ENCODE assay signal across 15 mouse cellular contexts in the genomic region with DNA sequence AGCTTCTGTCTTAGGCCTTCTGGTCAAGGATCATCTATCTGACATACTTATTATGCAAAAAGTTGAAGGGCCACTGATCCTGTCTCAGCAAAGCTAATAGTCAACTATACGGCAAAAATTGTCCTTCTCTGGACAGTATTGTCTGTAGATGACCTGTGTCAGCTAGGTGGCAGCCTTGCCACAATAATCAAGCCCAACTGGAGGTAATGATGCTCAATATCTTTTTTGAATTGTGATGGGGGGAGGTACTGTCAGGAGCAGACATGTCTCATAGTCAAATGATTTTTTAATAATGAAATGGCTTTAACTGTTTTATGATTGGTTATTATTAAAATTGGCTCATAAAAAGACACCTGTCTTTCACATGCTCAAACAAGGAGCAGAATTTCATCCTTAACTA. TPM values are rescaled to one million over a fixed set of nuclear protein-coding genes. Genes with fewer than 3 reads are reported as not detected.
A peak's percentile ranks its signal among the peaks of the same experiment; 100 is the strongest.
DNase-seq lines count a peak whose midpoint lies in the region; ATAC-seq and TF ChIP-seq lines count a peak whose summit lies in the region.
"Had no signal": no experiment of that assay in that cellular context is flagged by ENCODE, and none has a peak within 500 bp of the region (broad histone marks: within the 10 kb centered on the region; RNA-seq: fewer than 3 reads in every experiment).

No protein-coding gene starts in this region.

- no peaks in the 10 kb centered on the region for H3K36me3 ChIP-seq in kidney, postnatal 0 days (ENCODE audit: insufficient read depth, low read length)
- H3K36me3 ChIP-seq in kidney, embryonic 15.5 days = no peaks in the 10 kb centered on the region
- H3K36me3 ChIP-seq: forebrain, embryonic 10.5 days had no signal

- peak; percentile 70 for TF ChIP-seq CTCF in kidney, postnatal 0 days (IDR thresholded peaks at IDR 0.05; ENCODE audit: low read depth)

- no peak overlapping the region for H3K9ac ChIP-seq in kidney, postnatal 0 days (ENCODE audit: low read depth, low read length)
- no peak overlapping the region for H3K9ac ChIP-seq in kidney, embryonic 15.5 days

- intact Hi-C loops in gastrocnemius, postnatal 14 days (cut with DNase I; ENCODE audit: low total_unique reads) = loop anchor here (10.0 kb wide), 1 partner anchor 641 kb away; the partner anchor contains the start of gene Chst13

- H3K4me2 ChIP-seq in kidney, postnatal 0 days (ENCODE audit: low read length) = no peak overlapping the region
- no peak overlapping the region for H3K4me2 ChIP-seq in kidney, embryonic 15.5 days

- no peak overlapping the region for H3K4me3 ChIP-seq in kidney, postnatal 0 days (replicated peaks; ENCODE audit: low read depth, low read length)
- no peak overlapping the region for H3K4me3 ChIP-seq in kidney, embryonic 15.5 days (replicated peaks)
- H3K4me3 ChIP-seq: forebrain, embryonic 10.5 days had no signal

- no peak overlapping the region for H3K27ac ChIP-seq in kidney, postnatal 0 days
- H3K27ac ChIP-seq in kidney, embryonic 15.5 days = no peak overlapping the region
- H3K27ac ChIP-seq: forebrain, embryonic 10.5 days had no signal

- ATAC-seq in kidney, postnatal 0 days (replicated peaks; ENCODE audit: low FRiP score, low read depth) = no peak
- ATAC-seq in kidney, embryonic 15.5 days (replicated peaks; ENCODE audit: low FRiP score) = no peak

- H3K27me3 ChIP-seq in kidney, postnatal 0 days (ENCODE audit: insufficient read depth, low read length) = no peaks in the 10 kb centered on the region
- H3K27me3 ChIP-seq in kidney, embryonic 15.5 days = 0 out of 2 replicates have a peak, but pooled peaks cover 3% of the 10 kb centered on the region

- WGBS in kidney, postnatal 0 days = 29% methylated on average over 1 of the region's 1 CpGs
- 44% methylated on average over 1 of the region's 1 CpGs for WGBS in kidney, embryonic 15.5 days

- no peaks in the 10 kb centered on the region for H3K4me1 ChIP-seq in kidney, postnatal 0 days (replicated peaks; ENCODE audit: insufficient read depth, low read length)
- peaks cover 3% of the 10 kb centered on the region; the same call in 1 of the 2 replicates for H3K4me1 ChIP-seq in kidney, embryonic 15.5 days
- H3K4me1 ChIP-seq: forebrain, embryonic 10.5 days had no signal

- peak; percentile 12 for DNase-seq in embryo, embryonic 11 days
- no peak for DNase-seq in embryo, embryonic 10 days (ENCODE audit: low spot score)
- no peak for DNase-seq in kidney, postnatal 0 days (ENCODE audit: low spot score)
- DNase-seq in 416B (ENCODE audit: low read depth) (peak; percentile 36), adipocyte (ENCODE audit: low spot score) (peak; percentile 77)
- no peak for DNase-seq in adrenal gland, postnatal 10 days
- no peak for DNase-seq in gastrocnemius, postnatal 14 days
- DNase-seq: gastrocnemius, postnatal 36 days; lung, postnatal 10 days; spleen, adult 18-20 months had no signal

- H3K9me3 ChIP-seq in kidney, postnatal 0 days (replicated peaks; ENCODE audit: low read length) = no peaks in the 10 kb centered on the region
- H3K9me3 ChIP-seq in kidney, embryonic 15.5 days (replicated peaks) = no peaks in the 10 kb centered on the region
- H3K9me3 ChIP-seq: forebrain, embryonic 10.5 days had no signal

RNA-seq across cellular contexts. Expression of gene Vmn1r40, which starts 23.1 kb away (rescaled TPM):
- polyA plus RNA-seq in kidney, postnatal 0 days (2015; fragmentation: Nextera tagmentation; extraction: Ambion mirVana) = not detected in 2 replicates
- not detected in 2 replicates for polyA plus RNA-seq in kidney, embryonic 15.5 days (2015; fragmentation: Nextera tagmentation; extraction: Ambion mirVana)
- not detected for total RNA-seq in adrenal gland, postnatal 10 days (2021)
- not detected for total RNA-seq in gastrocnemius, postnatal 14 days (2021)
- total RNA-seq: gastrocnemius, postnatal 36 days; heart, postnatal 25 days; left cerebral cortex, postnatal 36 days; monocyte, adult 5-6 weeks had no signal
- polyA plus RNA-seq: forebrain, embryonic 10.5 days had no signal

RNA-seq across cellular contexts. Expression of gene Txnrd3, which starts 40.4 kb away (rescaled TPM):
- 27.9 and 29.2 TPM in 2 replicates for polyA plus RNA-seq in kidney, postnatal 0 days (2015; fragmentation: Nextera tagmentation; extraction: Ambion mirVana)
- 17.4 and 17.7 TPM in 2 replicates for polyA plus RNA-seq in kidney, embryonic 15.5 days (2015; fragmentation: Nextera tagmentation; extraction: Ambion mirVana)
- total RNA-seq in adrenal gland, postnatal 10 days (2021) = 10 to 100 TPM; 14.4 TPM
- 1 to 10 TPM; 7.2 to 8.5 TPM for total RNA-seq in gastrocnemius, postnatal 14 days (2021)

RNA-seq across cellular contexts. Expression of gene Vmn1r41, which starts 56.3 kb away (rescaled TPM):
- not detected in 2 replicates for polyA plus RNA-seq in kidney, postnatal 0 days (2015; fragmentation: Nextera tagmentation; extraction: Ambion mirVana)
- not detected in 2 replicates for polyA plus RNA-seq in kidney, embryonic 15.5 days (2015; fragmentation: Nextera tagmentation; extraction: Ambion mirVana)
- total RNA-seq in adrenal gland, postnatal 10 days (2021) = not detected
- total RNA-seq in gastrocnemius, postnatal 14 days (2021) = not detected
- total RNA-seq: gastrocnemius, postnatal 36 days; heart, postnatal 25 days; left cerebral cortex, postnatal 36 days; monocyte, adult 5-6 weeks had no signal
- polyA plus RNA-seq: forebrain, embryonic 10.5 days had no signal

Comparison
In these comparisons a context has a peak if more than half of its experiments do, and no peak if none do; other contexts are left out.
1. DNase-seq: peak in embryo, embryonic 11 days (single experiment), 416B (single experiment) and adipocyte (single experiment); none in embryo, embryonic 10 days (single experiment), kidney, postnatal 0 days (single experiment), adrenal gland, postnatal 10 days (single experiment) and gastrocnemius, postnatal 14 days (single experiment).